Mouse (Mus musculus) MEL (cell line): Measurements from ENCODE around the gene Gm44965.

Experiments
- BHLHE40 ChIP-seq: IDR thresholded peaks from 2 replicates; pipeline ENCODE4 v1.6.1; 2012; ENCODE audit warnings: low read depth, mild to moderate bottlenecking, inconsistent platforms, low read length, improper control_type of control experiment, borderline replicate concordance
- CHD2 ChIP-seq: IDR thresholded peaks from 2 replicates; pipeline ENCODE4 v1.6.1; 2011; ENCODE audit warnings: low read length, improper control_type of control experiment
- CTCF ChIP-seq, 3 experiments: IDR thresholded peaks in 2 of 3; conservative IDR thresholded peaks in 1 of 3; 2 replicates each; pipeline ENCODE4 v1.5.1; 2011 to 2012; ENCODE audit warnings: low read length in 3 of 3, low read depth in 2 of 3, mild to moderate bottlenecking in 2 of 3, improper control_type of control experiment in 1 of 3, inconsistent platforms in 1 of 3, mixed read lengths in 1 of 3, moderate library complexity in 1 of 3; ENCODE audit not compliant: control insufficient read depth in 1 of 3, insufficient read depth in 1 of 3, poor library complexity in 1 of 3, severe bottlenecking in 1 of 3
- E2F4 ChIP-seq: IDR thresholded peaks from 2 replicates; pipeline ENCODE4 v1.6.1; 2011; ENCODE audit warnings: low read depth, low read length, improper control_type of control experiment, borderline replicate concordance
- MAX ChIP-seq: IDR thresholded peaks from 2 replicates; pipeline ENCODE4 v1.6.1; 2011; ENCODE audit warnings: low read length, improper control_type of control experiment
- NRF1 ChIP-seq: IDR thresholded peaks from 2 replicates; pipeline ENCODE4 v1.6.1; 2014; ENCODE audit warnings: low read depth, mild to moderate bottlenecking, inconsistent platforms, low read length, improper control_type of control experiment, moderate library complexity; ENCODE audit not compliant: poor library complexity, insufficient read depth, severe bottlenecking
- POLR2A ChIP-seq, 2 experiments: IDR thresholded peaks; 2 replicates each; pipeline ENCODE4 v1.6.1; 2011 to 2012; ENCODE audit warnings: low read length in 2 of 2, mild to moderate bottlenecking in 2 of 2, control low read depth in 1 of 2, improper control_type of control experiment in 1 of 2, low read depth in 1 of 2, moderate library complexity in 1 of 2; ENCODE audit not compliant: control insufficient read depth in 1 of 2, insufficient read depth in 1 of 2, poor library complexity in 1 of 2
- RCOR1 ChIP-seq: IDR thresholded peaks from 2 replicates; pipeline ENCODE4 v1.6.1; 2012; ENCODE audit warnings: low read depth, mild to moderate bottlenecking, inconsistent platforms, low read length, improper control_type of control experiment
- TBP ChIP-seq: IDR thresholded peaks from 2 replicates; pipeline ENCODE4 v1.8.0; 2011; ENCODE audit warnings: low read depth, low read length, improper control_type of control experiment

- TF ChIP-seq RCOR1 (no peak), BHLHE40 (no peak), NRF1 (no peak), CTCF (IDR thresholded peaks at IDR 0.05 in 2 of 3, conservative IDR thresholded peaks at IDR 0.05 in 1 of 3; ENCODE audit: control insufficient read depth in 1 of 3, insufficient read depth in 1 of 3, low read depth in 2 of 3, low read length in 3 of 3, poor library complexity in 1 of 3, severe bottlenecking in 1 of 3) (no peak), CHD2 (no peak), TBP (no peak), E2F4 (no peak), MAX (no peak), POLR2A (IDR thresholded peaks at IDR 0.05; ENCODE audit: control insufficient read depth in 1 of 2, insufficient read depth in 1 of 2, low read depth in 1 of 2, low read length in 2 of 2, poor library complexity in 1 of 2) (no peak)
These were observed 21.0 kb downstream of the Gm44965 start for GRCm38 (mm10) chr6:48614756-48615155.
